ENCODE assay signal across 8 mouse cellular contexts in genomic region chr6:4746696-4747439, GRCm38 (mm10). TPM values are rescaled to one million over a fixed set of nuclear protein-coding genes. Genes with fewer than 3 reads are reported as not detected.
DNase-seq lines count a peak whose midpoint lies in the region; TF ChIP-seq lines count a peak whose summit lies in the region.

Gene Sgce, minus strand, starts transcription at chr6:4747207.
Gene Peg10, plus strand, starts transcription at chr6:4747306.

- H3K36me3 ChIP-seq in megakaryocyte, embryonic 14.5 days (replicated peaks; ENCODE audit: low read length), result no peaks in the 10 kb centered on the region

- intact Hi-C loops in gastrocnemius, postnatal 14 days (cut with DNase I; ENCODE audit: low total_unique reads), result no loop called here
- intact Hi-C loops in left cerebral cortex, postnatal 10 days (cut with DNase I), result loop anchor here (5.0 to 10.0 kb wide), 4 partner anchors 158 to 1232 kb away; partner anchors contain the start of gene Ppp1r9a

- DNase-seq in adrenal gland, adult (ENCODE audit: inconsistent age in 2 of 2, low spot score in 1 of 2), result peak; percentile 81 to 93
- DNase-seq in gastrocnemius, postnatal 14 days, result peak; percentile 86
- DNase-seq in induced T-regulatory cell, adult 2 months (ENCODE audit: low read depth), result peak; percentile 3
- peak; percentile 56 to 87 for DNase-seq in left cerebral cortex, postnatal 10 days (ENCODE audit: extremely low spot score in 1 of 2, low spot score in 2 of 2)
- peak; percentile 59 for DNase-seq in right cerebral cortex, adult 18-20 months
- DNase-seq in urinary bladder, postnatal 14 days (ENCODE audit: low spot score), result peak; percentile 67

- H3K27me3 ChIP-seq in megakaryocyte, embryonic 14.5 days (replicated peaks), result no peaks in the 10 kb centered on the region

- TF ChIP-seq CTCF in cortical plate, adult 2 months (IDR thresholded peaks at IDR 0.05; ENCODE audit: extremely low read depth, insufficient read depth, low read length), result peak; percentile 41

- H3K4me1 ChIP-seq in cortical plate, adult 2 months (ENCODE audit: control insufficient read depth, insufficient read depth, low read length), result no peaks in the 10 kb centered on the region
- H3K4me1 ChIP-seq in megakaryocyte, embryonic 14.5 days, result peaks cover 5% of the 10 kb centered on the region

- H3K9me3 ChIP-seq in megakaryocyte, embryonic 14.5 days, result peaks cover 22% of the 10 kb centered on the region

- TF ChIP-seq POLR2A in cortical plate, adult 2 months (IDR thresholded peaks at IDR 0.05; ENCODE audit: extremely low read depth, insufficient read depth, low read length), result peak; percentile 27; the same call in 1 of the 2 replicates

- H3K4me3 ChIP-seq in cortical plate, adult 2 months (ENCODE audit: insufficient read depth, low read length), result peak within 1 kb of the TSS; percentile 83
- peak within 1 kb of the TSS; percentile 95 for H3K4me3 ChIP-seq in megakaryocyte, embryonic 14.5 days (replicated peaks)

- H3K27ac ChIP-seq in cortical plate, adult 2 months (ENCODE audit: insufficient read depth, low read length), result peak within 1 kb of the TSS; percentile 90

RNA-seq across cellular contexts. Expression of gene Sgce, which starts in this region (rescaled TPM):
- 30.0 and 32.7 TPM in 2 replicates for polyA plus RNA-seq in cortical plate, adult 2 months (2012; rRNA removed)
- 10 to 100 TPM; 22.3 to 26.4 TPM for total RNA-seq in gastrocnemius, postnatal 14 days (2021)
- 10 to 100 TPM; 30.0 to 30.1 TPM for total RNA-seq in left cerebral cortex, postnatal 10 days (2021)
- polyA plus RNA-seq in megakaryocyte, embryonic 14.5 days (2012; ENCODE audit: insufficient read depth, low replicate concordance), result 4.5 and 5.3 TPM in 2 replicates

RNA-seq across cellular contexts. Expression of gene Peg10, which starts in this region (rescaled TPM):
- 5.7 TPM in 2 replicates for polyA plus RNA-seq in cortical plate, adult 2 months (2012; rRNA removed)
- 10 to 100 TPM in 1 of 2 experiments, 1 to 10 TPM in 1; 8.6 to 12.3 TPM for total RNA-seq in gastrocnemius, postnatal 14 days (2021)
- total RNA-seq in left cerebral cortex, postnatal 10 days (2021), result 10 to 100 TPM; 10.7 to 11.6 TPM
- polyA plus RNA-seq in megakaryocyte, embryonic 14.5 days (2012; ENCODE audit: insufficient read depth, low replicate concordance), result 1.6 and 11.0 TPM in 2 replicates

Comparison
In these comparisons a context has a peak if more than half of its experiments do, and no peak if none do; other contexts are left out.
1. Peak in every context shown above with its lines: DNase-seq, H3K4me3 ChIP-seq and H3K27ac ChIP-seq.
2. DNase-seq: peak in every context shown above with its lines; median percentile 87 in adrenal gland, adult; 86 in gastrocnemius, postnatal 14 days; 72 in left cerebral cortex, postnatal 10 days; 67 in urinary bladder, postnatal 14 days; 59 in right cerebral cortex, adult 18-20 months; 3 in induced T-regulatory cell, adult 2 months.